Mouse (Mus musculus) stomach, postnatal 0 days (tissue): ENCODE measurements around the gene Rhbdd1. TPM values are rescaled to one million over a fixed set of nuclear protein-coding genes. Genes with fewer than 3 reads are reported as not detected.
A peak's percentile ranks its signal among the peaks of the same experiment; 100 is the strongest.

Source experiments
- ATAC-seq: fragments of 200-750 bp; cut with Nextera tagmentation; 2 replicates; pipeline ENCODE4 v1.8.0; 2017; ENCODE audit not compliant: low FRiP score, low TSS enrichment
- DNase-seq: peaks from one replicate; pipeline ENCODE4 v3.0.0-alpha.2; 2016; ENCODE audit warnings: low spot score
- H3K27ac ChIP-seq: fragments of 300-500 bp; sonication (generic); replicated peaks from 2 replicates; pipeline ENCODE4 v1.5.1; 2014; ENCODE audit warnings: mild to moderate bottlenecking, control low read depth
- H3K27me3 ChIP-seq: fragments of 300-500 bp; sonication (generic); 2 replicates; pipeline ENCODE4 v1.6.1; 2014; ENCODE audit warnings: low read length; ENCODE audit not compliant: control insufficient read depth, insufficient read depth
- H3K36me3 ChIP-seq: fragments of 300-500 bp; sonication (generic); 2 replicates; pipeline ENCODE4 v1.6.1; 2014; ENCODE audit warnings: low read length, mixed read lengths; ENCODE audit not compliant: control insufficient read depth, insufficient read depth
- H3K4me1 ChIP-seq: fragments of 300-500 bp; sonication (generic); replicated peaks from 2 replicates; pipeline ENCODE4 v1.6.1; 2014; ENCODE audit warnings: antibody characterized with exemption; ENCODE audit not compliant: control insufficient read depth, insufficient read depth
- H3K4me2 ChIP-seq: fragments of 300-500 bp; sonication (generic); replicated peaks from 2 replicates; pipeline ENCODE4 v1.6.1; 2014; ENCODE audit warnings: low read depth, mild to moderate bottlenecking, control low read depth, moderate library complexity
- H3K4me3 ChIP-seq: fragments of 300-500 bp; sonication (generic); 2 replicates; pipeline ENCODE4 v1.5.1; 2014; ENCODE audit warnings: low read depth, low read length, control low read depth
- H3K9ac ChIP-seq: fragments of 300-500 bp; sonication (generic); 2 replicates; pipeline ENCODE4 v1.6.1; 2014; ENCODE audit warnings: mild to moderate bottlenecking, low read length, control low read depth, mixed read lengths
- H3K9me3 ChIP-seq: fragments of 300-500 bp; sonication (generic); 2 replicates; pipeline ENCODE4 v1.6.1; 2016; ENCODE audit warnings: low read length; ENCODE audit not compliant: control insufficient read depth
- CTCF ChIP-seq: IDR thresholded peaks from 2 replicates; pipeline ENCODE4 v1.5.1; 2016; ENCODE audit warnings: antibody characterized with exemption, low read depth, mild to moderate bottlenecking, moderate library complexity
- EP300 ChIP-seq: optimal IDR thresholded peaks from 2 replicates; pipeline ENCODE3; 2016; ENCODE audit warnings: antibody characterized with exemption
- WGBS: fragments of 180-500 bp; shearing (Covaris S2); extraction: QIAGEN DNeasy Blood & Tissue Kit; methylation state at CpG from one replicate; pipeline ENCODE4 v1.1.7; 2014; 5-methylcytosine and 5-hydroxymethylcytosine counted together
- polyA plus RNA-seq: library from polyadenylated mRNA; unstranded; fragments of >200 nt; fragmentation: Nextera tagmentation; extraction: Ambion mirVana; gene quantifications from 2 replicates; pipeline ENCODE4 v1.2.1, GENCODE M21; 2015

Gene Rhbdd1
- polyA plus RNA-seq, 1 experiment from 2014 or later, result 7.5 TPM

DNA sequence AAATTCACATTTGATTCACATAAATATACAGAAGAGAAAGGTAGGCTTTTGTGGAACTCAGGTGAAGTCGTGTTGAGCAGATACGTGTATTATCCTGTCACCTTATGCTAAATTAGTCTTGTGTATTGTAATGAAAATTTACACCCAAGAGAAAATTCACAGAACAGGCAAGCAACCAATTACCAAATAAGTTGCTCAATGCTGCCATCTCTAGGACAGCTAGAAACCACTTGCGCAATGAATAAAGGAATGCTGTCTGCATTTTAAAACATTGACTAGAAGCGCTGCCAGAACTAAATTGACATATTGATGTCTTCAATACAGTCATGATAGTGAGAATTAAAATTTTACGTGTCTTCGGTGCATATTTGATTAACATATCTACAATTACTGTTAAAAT is 22.1 kb upstream of the Rhbdd1 start:
- Histone ChIP-seq H3K4me3 (no peak overlapping the region), H3K4me2 (no peak overlapping the region), H3K9me3 (no peaks in the 10 kb centered on the region), H3K27me3 (no peaks in the 10 kb centered on the region), H3K9ac (no peak overlapping the region), H3K27ac (no peak overlapping the region), H3K36me3 (no peaks in the 10 kb centered on the region), H3K4me1 (no peaks in the 10 kb centered on the region; the same call in 1 of the 2 replicates)
- DNase-seq (no peak), ATAC-seq (no peak)
- WGBS, result 11% methylated on average over 6 of the region's 6 CpGs
- TF ChIP-seq EP300 (no peak), CTCF (peak; percentile 84)

GRCm38 (mm10) chr1:82298586-82298985 is 17.7 kb upstream of the Rhbdd1 start:
- Histone ChIP-seq H3K4me1 (no peaks in the 10 kb centered on the region), H3K36me3 (no peaks in the 10 kb centered on the region), H3K9me3 (no peaks in the 10 kb centered on the region), H3K27me3 (no peaks in the 10 kb centered on the region), H3K9ac (no peak overlapping the region), H3K27ac (no peak overlapping the region), H3K4me3 (no peak overlapping the region), H3K4me2 (no peak overlapping the region)
- 37% methylated on average over 1 of the region's 1 CpGs for WGBS
- no peak for TF ChIP-seq EP300
- TF ChIP-seq CTCF, result no peak
- no peak for ATAC-seq
- no peak for DNase-seq

GRCm38 (mm10) chr1:82304483-82304882 is 11.8 kb upstream of the Rhbdd1 start:
- no peaks in the 10 kb centered on the region for H3K36me3 ChIP-seq
- no peak overlapping the region for H3K4me2 ChIP-seq
- H3K4me3 ChIP-seq, result no peak overlapping the region
- H3K27me3 ChIP-seq, result no peaks in the 10 kb centered on the region
- no peak for TF ChIP-seq CTCF
- TF ChIP-seq EP300, result no peak
- 55% methylated on average over 3 of the region's 3 CpGs for WGBS
- DNase-seq, result no peak
- H3K9me3 ChIP-seq, result no peaks in the 10 kb centered on the region
- H3K4me1 ChIP-seq, result no peaks in the 10 kb centered on the region
- H3K27ac ChIP-seq, result no peak overlapping the region
- ATAC-seq, result no peak
- no peak overlapping the region for H3K9ac ChIP-seq

DNA sequence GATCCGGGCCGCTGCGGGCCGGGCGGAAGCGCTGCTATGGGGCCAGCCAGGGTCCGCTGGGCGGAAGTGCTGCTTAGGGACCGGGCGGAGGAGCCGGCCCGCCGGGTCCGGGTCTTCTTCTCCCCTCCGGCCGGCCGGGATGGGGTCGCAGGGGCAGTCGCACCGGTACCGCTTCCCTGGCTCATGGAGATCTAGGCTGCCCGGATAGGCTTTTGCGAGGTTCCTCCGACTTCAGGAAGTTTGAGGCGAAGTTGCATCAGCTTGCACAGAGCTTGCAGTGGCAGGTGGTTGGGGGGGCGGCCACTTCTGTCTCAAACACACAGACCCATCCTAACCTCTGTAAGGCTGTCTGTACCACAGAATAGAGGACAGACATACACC is 484 bp downstream of the Rhbdd1 start:
- Histone ChIP-seq H3K4me2 (peak overlapping the region; percentile 66), H3K4me3 (peak overlapping the region; percentile 86), H3K36me3 (no peaks in the 10 kb centered on the region), H3K4me1 (0 out of 2 replicates have a peak, but pooled peaks cover 3% of the 10 kb centered on the region), H3K9me3 (no peaks in the 10 kb centered on the region), H3K9ac (peak overlapping the region; percentile 91), H3K27me3 (no peaks in the 10 kb centered on the region), H3K27ac (peak overlapping the region; percentile 97)
- ATAC-seq, result peak; percentile 74
- no peak for TF ChIP-seq EP300
- TF ChIP-seq CTCF, result no peak
- no peak for DNase-seq
- WGBS, result 0% methylated on average over 24 of the region's 26 CpGs

GRCm38 (mm10) chr1:82320456-82320855 is 4.2 kb downstream of the Rhbdd1 start:
- Histone ChIP-seq H3K27me3 (no peaks in the 10 kb centered on the region), H3K27ac (no peak overlapping the region), H3K4me2 (no peak overlapping the region), H3K9ac (no peak overlapping the region), H3K4me3 (no peak overlapping the region), H3K36me3 (no peaks in the 10 kb centered on the region), H3K4me1 (0 out of 2 replicates have a peak, but pooled peaks cover 3% of the 10 kb centered on the region), H3K9me3 (no peaks in the 10 kb centered on the region)
- 73% methylated on average over 6 of the region's 6 CpGs for WGBS
- DNase-seq (no peak), ATAC-seq (no peak)
- TF ChIP-seq CTCF (no peak), EP300 (no peak)

DNA sequence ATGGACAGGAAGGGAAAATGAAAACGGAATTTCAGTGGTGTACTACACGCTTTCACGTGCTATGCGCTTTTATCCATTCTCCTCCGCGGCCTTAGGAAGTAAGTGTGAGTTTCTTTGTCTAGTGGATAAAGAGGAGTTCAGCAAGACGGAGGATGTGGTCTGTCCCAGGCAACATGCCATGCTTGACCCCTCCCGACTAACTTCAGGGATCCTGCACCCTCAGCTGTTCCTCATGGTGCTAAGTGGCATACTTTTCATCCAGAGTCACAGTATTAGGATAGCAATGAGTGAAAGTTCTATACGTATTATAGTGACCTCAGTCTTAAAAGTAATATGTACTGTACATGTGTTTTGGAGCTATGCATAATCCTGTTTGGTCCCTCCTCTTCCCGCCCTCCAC is 4.6 kb downstream of the Rhbdd1 start:
- no peaks in the 10 kb centered on the region for H3K9me3 ChIP-seq
- TF ChIP-seq CTCF (no peak), EP300 (no peak)
- 85% methylated on average over 10 of the region's 10 CpGs for WGBS
- 0 out of 2 replicates have a peak, but pooled peaks cover 3% of the 10 kb centered on the region for H3K4me1 ChIP-seq
- H3K4me2 ChIP-seq, result no peak overlapping the region
- ATAC-seq (no peak), DNase-seq (no peak)
- H3K27me3 ChIP-seq, result no peaks in the 10 kb centered on the region
- H3K27ac ChIP-seq, result no peak overlapping the region
- no peaks in the 10 kb centered on the region for H3K36me3 ChIP-seq
- H3K9ac ChIP-seq, result no peak overlapping the region
- no peak overlapping the region for H3K4me3 ChIP-seq
